Mouse (Mus musculus): Measurements from ENCODE around the gene Prkd2.

Prkd2 gene

DNA sequence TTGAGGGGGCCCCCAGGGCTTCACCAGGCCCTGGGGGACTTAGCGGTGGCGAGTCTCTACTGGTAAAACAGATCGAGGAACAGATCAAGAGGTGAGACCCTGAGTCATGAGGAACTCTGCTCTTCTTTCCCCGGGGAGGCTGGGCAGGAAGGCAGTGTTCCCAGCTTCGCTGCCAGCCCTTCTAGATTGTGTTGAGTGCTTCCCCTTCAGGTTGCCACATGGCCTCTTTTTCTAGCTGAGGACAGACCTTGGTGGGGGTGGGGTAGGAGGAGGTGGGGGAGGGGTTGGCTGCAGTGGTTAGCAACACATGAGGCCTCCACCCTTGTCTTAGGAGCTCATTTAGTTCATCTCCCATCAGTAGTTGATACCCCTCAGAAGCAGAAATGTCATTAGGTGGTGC, 16.1 kb upstream of the Prkd2 start:
- DNase-seq (ENCODE audit: low read depth, low spot score) = no peak

DNA sequence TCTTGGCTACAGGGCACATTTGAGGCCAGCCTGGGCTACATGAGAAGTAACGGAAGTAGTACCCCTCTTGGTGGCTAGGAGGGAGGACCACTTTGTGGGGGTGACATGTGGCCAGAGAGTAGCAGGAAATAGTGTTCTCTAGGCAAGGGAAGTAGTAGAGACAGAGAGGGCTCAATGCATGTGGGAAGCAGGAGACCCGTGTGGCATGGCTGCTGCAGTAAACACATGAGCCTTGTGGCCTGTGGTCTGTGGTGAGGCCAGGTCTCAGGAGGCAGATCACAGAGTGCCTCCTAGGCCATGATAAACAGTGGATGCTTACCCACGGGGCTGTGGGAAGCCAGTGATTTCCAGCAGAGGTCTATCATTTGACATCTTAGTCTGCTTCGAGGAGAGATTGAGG, 15.4 kb upstream of the Prkd2 start:
- no peak for DNase-seq (ENCODE audit: low read depth, low spot score)

GRCm38 (mm10) chr7:16830449-16830848, 12.3 kb upstream of the Prkd2 start:
- DNase-seq (ENCODE audit: low read depth, low spot score) = no peak

GRCm38 (mm10) chr7:16837916-16838803, 4.5 kb upstream of the Prkd2 start:
- no peak for DNase-seq (ENCODE audit: low read depth, low spot score)

GRCm38 (mm10) chr7:16838804-16839426, 3.8 kb upstream of the Prkd2 start:
- no peak for DNase-seq (ENCODE audit: low read depth, low spot score)

- DNase-seq (ENCODE audit: low read depth, low spot score) = no peak
These were observed 3.1 kb upstream of the Prkd2 start for GRCm38 (mm10) chr7:16839427-16840108.

- no peak for DNase-seq (ENCODE audit: low read depth, low spot score)
These were observed 2.6 kb upstream of the Prkd2 start for GRCm38 (mm10) chr7:16840109-16840491.

- DNase-seq (ENCODE audit: low read depth, low spot score) = no peak
These were observed 1.6 kb upstream of the Prkd2 start for GRCm38 (mm10) chr7:16841078-16841477.

GRCm38 (mm10) chr7:16841561-16842560, 841 bp upstream of the Prkd2 start:
- no peak for DNase-seq (ENCODE audit: low read depth, low spot score)

GRCm38 (mm10) chr7:16843441-16844171, 904 bp downstream of the Prkd2 start:
- DNase-seq (ENCODE audit: low read depth, low spot score) = no peak

- DNase-seq (ENCODE audit: low read depth, low spot score) = no peak
These were observed 2.0 kb downstream of the Prkd2 start for GRCm38 (mm10) chr7:16844696-16845071.

DNA sequence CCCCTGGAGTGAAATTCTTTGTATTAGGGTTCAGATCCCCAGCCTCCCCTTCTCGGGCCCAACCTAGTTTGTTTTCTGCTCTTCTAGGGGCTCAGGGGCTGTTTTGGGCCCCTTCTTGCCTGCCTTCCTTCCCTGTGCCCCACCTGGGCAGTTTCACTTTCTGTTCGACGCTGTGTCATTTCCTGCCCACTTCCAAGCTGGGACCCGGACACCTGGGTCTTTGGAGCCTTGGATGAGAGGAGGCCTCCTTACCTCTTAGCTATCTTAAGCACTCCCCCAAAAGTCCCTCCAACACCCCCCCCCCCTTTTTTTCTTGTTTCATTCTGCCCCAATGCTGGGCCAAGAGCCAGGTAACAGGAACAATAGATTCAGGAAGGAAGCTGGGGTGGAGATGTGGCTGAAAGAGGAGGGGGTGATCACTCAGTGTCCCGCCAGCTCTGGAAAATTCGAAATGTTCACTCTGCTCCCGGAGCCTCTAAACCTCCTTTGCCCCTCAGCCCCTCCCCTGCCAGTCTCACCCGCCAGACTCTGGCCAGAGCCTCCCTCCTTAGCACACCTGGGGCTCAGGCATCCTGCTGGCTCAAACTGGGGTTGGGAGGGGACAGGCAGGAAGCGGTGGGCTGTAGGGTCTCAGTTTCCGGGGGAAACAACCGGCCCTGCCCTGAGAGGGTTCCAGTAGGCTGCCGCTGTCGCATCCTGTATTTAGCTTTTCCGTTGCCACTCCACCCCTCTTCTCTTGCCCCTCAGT, 2.5 kb downstream of the Prkd2 start:
- no peak for DNase-seq (ENCODE audit: low read depth, low spot score)

GRCm38 (mm10) chr7:16845820-16846167, 3.1 kb downstream of the Prkd2 start:
- DNase-seq (ENCODE audit: low read depth, low spot score) = no peak

- no peak for DNase-seq (ENCODE audit: low read depth, low spot score)
These were observed 4.1 kb downstream of the Prkd2 start for GRCm38 (mm10) chr7:16846775-16847174.

- DNase-seq (ENCODE audit: low read depth, low spot score) = no peak
These were observed 4.8 kb downstream of the Prkd2 start for GRCm38 (mm10) chr7:16847507-16847906.

- DNase-seq (ENCODE audit: low read depth, low spot score) = no peak
These were observed 5.9 kb downstream of the Prkd2 start for GRCm38 (mm10) chr7:16848579-16848978.

- DNase-seq (ENCODE audit: low read depth, low spot score) = no peak
These were observed 8.9 kb downstream of the Prkd2 start for GRCm38 (mm10) chr7:16851636-16852035.

DNA sequence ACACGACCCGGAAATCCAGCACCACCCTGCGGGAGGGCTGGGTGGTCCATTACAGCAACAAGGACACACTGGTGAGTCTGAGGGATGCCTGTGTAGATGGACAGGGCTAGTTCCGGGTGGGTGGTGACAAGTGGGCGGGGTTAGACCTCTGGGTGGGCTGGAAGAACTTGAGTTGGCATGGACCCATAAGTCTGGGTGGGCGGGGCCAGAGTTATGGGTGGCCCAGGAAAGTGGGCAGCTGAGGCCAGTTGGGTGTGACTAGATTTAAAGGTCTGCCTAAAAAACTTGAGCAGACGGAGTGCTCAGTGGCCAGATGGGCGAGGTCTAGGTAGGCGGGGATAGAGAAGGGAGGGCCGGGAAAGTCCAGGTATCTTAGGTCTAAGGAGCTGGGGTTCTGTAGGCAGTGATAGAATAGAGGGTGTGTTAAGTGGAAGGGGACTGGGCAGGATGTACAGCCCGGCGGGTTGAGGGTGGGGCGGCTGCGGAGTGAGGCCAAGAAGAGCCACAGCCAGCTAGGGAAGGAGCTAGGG, 10.7 kb downstream of the Prkd2 start:
- no peak for DNase-seq (ENCODE audit: low read depth, low spot score)

- DNase-seq (ENCODE audit: low read depth, low spot score) = no peak
These were observed 15.6 kb downstream of the Prkd2 start for GRCm38 (mm10) chr7:16858336-16858735.

All from 3T3-L1 (cell line).